1 mouse cellular context compared by ENCODE assay signal in the genomic region with DNA sequence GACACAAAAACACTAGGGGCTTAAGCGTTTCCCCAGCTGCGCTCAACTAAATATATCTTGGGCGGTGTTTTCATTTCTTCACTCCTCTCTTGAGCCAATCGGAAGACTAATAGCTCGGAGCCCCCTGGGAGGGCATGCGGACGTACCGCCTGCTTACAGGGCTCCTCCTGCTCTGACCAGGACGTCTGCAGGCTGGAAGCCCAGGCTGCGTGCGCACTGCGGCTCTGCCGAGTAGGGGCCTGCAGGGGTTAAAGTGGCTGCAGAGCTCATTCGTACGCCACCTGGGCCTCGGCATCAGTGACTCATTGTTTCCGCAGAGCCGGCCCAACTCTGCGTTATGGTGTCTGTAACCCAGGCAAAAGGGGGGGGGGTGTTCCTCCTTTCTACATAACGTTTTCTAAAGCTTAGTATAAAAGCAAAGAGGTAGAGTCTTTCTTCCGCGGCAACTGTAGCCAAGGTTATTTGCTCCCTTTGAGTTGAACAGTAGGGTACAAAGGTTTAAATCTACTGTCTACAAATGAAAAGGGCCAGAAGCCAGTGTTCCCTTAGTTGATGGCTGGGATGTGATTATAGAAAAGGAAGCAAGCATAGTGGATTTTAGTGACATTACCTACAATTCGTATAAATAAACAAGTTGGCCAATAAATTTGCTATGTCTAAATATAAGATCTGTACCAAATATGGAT.
TF ChIP-seq lines count a peak whose summit lies in the region.

No protein-coding gene starts in this region.

TF ChIP-seq in CH12.LX, 34 proteins besides CTCF, POLR2A, EP300 and RAD21 (continued from another document):
- TF ChIP-seq PAX5 (IDR thresholded peaks at IDR 0.05; ENCODE audit: low read length) (no peak), KAT2A (IDR thresholded peaks at IDR 0.05; ENCODE audit: insufficient replicate concordance, low read length) (peak; percentile 64; the same call in 1 of the 2 replicates), JUND (conservative IDR thresholded peaks at IDR 0.05; ENCODE audit: low read depth, low read length) (peak; percentile 95), SMC3 (IDR thresholded peaks at IDR 0.05; ENCODE audit: low read depth, low read length) (peak; percentile 35), MEF2A (IDR thresholded peaks at IDR 0.05; ENCODE audit: borderline replicate concordance, low read depth, low read length) (peak; percentile 94), MYC (IDR thresholded peaks at IDR 0.05; ENCODE audit: low read depth, low read length) (peak; percentile 83), USF2 (conservative IDR thresholded peaks at IDR 0.05; ENCODE audit: low read depth, low read length) (no peak), BHLHE40 (IDR thresholded peaks at IDR 0.05; ENCODE audit: low read depth, low read length) (peak; percentile 81), ZC3H11A (IDR thresholded peaks at IDR 0.05; ENCODE audit: low read depth, low read length) (no peak), MAX (IDR thresholded peaks at IDR 0.05; ENCODE audit: low read length) (peak; percentile 52; the same call in 1 of the 2 replicates), JUN (IDR thresholded peaks at IDR 0.05; ENCODE audit: insufficient read depth, low read depth, low read length) (peak; percentile 97), UBTF (IDR thresholded peaks at IDR 0.05; ENCODE audit: low read depth, low read length) (0 out of 2 replicates have a peak, but pooled peaks have one; percentile 39), HCFC1 (IDR thresholded peaks at IDR 0.05; ENCODE audit: low read depth, low read length) (peak; percentile 52), NRF1 (IDR thresholded peaks at IDR 0.05; ENCODE audit: low read depth, low read length) (peak; percentile 88), IRF4 (IDR thresholded peaks at IDR 0.05; ENCODE audit: low read depth, low read length) (peak; percentile 80)
